Mouse (Mus musculus): ENCODE results near the gene Hmga1b. TPM values are rescaled to one million over a fixed set of nuclear protein-coding genes. Genes with fewer than 3 reads are reported as not detected.
"Not testable (repeated sequence)": the region's sequence is repeated elsewhere in the genome, so short reads cannot be mapped to it uniquely, and the experiment has no call there.

Gene Hmga1b
- polyA plus RNA-seq, 1 experiment, result 52.5 TPM

DNA sequence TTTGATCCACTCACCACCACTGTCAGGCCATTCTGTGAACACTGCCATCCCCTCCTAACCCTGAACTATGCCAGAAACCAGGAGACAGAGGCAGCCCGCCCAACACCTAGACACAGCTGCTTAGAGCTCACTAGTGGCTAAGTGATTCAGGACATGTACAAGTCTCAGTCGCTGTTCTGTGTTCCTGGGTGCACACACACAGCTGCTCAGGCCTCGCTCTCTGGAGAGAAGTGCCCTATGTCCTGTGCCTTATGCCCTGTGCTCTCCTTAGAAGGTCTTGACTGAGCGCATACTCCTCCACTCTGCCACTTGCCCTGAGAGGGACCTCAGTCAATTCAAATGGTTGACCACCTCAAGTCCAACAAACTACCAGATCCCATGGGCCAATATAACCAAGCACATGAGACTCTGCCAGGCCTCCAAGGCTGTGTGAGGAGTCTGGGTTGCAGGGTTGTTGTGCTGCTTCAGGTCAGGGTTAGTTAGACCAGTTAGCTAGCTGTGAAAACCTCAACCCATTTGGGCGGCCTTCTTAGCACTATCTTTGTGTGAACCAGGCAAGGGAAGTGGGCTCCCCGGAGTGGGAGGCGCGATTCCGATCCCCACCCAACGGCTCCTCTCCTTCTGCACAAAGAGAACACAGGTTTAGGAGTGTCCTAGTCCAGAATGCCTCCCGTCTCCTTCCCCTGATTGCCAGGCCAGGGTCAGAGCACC is 33.9 kb upstream of the Hmga1b start:
- peaks cover 1% of the 10 kb centered on the region for H3K4me1 ChIP-seq (ENCODE audit: control insufficient read depth, insufficient read depth, low read length)
- TF ChIP-seq POLR2A (IDR thresholded peaks at IDR 0.05; ENCODE audit: borderline replicate concordance, control insufficient read depth, low read depth, low read length) (no peak), CTCF (IDR thresholded peaks at IDR 0.05; ENCODE audit: control insufficient read depth, insufficient read depth, low read length) (no peak)
- no peak overlapping the region for H3K27ac ChIP-seq (ENCODE audit: control insufficient read depth, insufficient read depth, low read depth, low read length, poor library complexity)
- WGBS, result 87% methylated on average over 11 of the region's 11 CpGs
- H3K4me3 ChIP-seq (replicated peaks; ENCODE audit: control insufficient read depth, low read depth, low read length), result no peak overlapping the region

DNA sequence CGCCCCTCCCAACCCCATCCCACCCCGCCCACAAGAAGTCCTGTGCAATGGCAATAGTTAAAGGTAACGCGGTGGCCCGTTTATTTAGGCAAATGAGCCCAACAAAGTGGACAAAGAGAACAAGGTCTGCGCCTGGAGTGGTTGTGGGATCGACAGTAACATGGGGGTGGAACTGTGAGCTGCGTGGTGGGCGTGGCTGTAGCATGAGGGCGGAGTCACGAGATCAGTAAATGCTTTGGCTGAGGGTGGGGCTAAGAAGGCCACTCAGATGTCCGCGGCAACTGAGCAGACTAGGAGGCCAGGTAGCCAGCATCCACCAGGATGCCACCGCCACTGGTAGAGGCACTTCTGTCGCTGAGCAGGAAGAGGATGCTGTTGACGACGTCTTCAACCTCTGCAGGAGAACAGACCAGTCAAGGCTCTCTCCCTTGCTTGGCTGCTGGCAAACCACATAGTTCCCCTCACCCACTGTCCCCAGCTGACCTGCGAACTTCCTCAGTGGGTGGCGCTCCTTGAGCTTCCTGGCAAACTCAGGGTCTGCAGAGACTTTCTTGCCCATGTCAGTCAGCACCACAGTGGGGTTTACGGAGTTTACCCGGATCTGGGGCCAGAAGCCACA is 33.1 kb upstream of the Hmga1b start:
- 5% methylated on average over 18 of the region's 21 CpGs for WGBS
- peak overlapping the region; percentile 48 for H3K4me3 ChIP-seq (replicated peaks; ENCODE audit: control insufficient read depth, low read depth, low read length)
- H3K27ac ChIP-seq (ENCODE audit: control insufficient read depth, insufficient read depth, low read depth, low read length, poor library complexity), result peak overlapping the region; percentile 40; the same call in 1 of the 2 replicates
- H3K4me1 ChIP-seq (ENCODE audit: control insufficient read depth, insufficient read depth, low read length), result not testable (repeated sequence)

DNA sequence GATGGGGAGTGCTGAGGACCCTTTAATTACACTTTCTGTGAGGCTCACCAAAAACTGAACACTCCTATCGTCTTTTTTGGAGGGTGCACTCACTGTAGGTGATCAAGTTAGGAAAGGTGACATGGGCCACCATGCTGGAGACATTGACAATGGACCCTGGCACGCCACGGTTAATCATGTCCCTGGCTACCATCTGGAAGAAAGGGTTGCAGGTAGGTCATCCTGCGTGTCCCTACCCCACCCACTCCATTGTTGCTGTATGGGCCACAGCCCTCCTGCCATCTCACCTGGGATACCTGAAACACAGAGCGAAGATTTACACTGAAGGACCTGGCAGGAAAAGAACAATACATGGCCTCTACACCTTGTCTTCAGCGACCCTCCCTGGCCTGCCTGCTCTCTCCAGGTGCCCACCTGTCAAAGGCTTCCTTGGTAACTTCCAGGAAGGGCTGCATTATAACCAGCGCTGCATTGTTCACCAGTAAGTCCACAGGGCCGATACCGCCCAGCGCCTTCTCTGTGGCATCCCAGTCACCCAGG is 32.2 kb upstream of the Hmga1b start:
- peaks cover 1% of the 10 kb centered on the region for H3K4me1 ChIP-seq (ENCODE audit: control insufficient read depth, insufficient read depth, low read length)
- WGBS, result 84% methylated on average over 10 of the region's 10 CpGs
- no peak overlapping the region for H3K4me3 ChIP-seq (replicated peaks; ENCODE audit: control insufficient read depth, low read depth, low read length)
- TF ChIP-seq CTCF (IDR thresholded peaks at IDR 0.05; ENCODE audit: control insufficient read depth, insufficient read depth, low read length) (no peak), POLR2A (IDR thresholded peaks at IDR 0.05; ENCODE audit: borderline replicate concordance, control insufficient read depth, low read depth, low read length) (no peak)
- H3K27ac ChIP-seq (ENCODE audit: control insufficient read depth, insufficient read depth, low read depth, low read length, poor library complexity), result no peak overlapping the region

DNA sequence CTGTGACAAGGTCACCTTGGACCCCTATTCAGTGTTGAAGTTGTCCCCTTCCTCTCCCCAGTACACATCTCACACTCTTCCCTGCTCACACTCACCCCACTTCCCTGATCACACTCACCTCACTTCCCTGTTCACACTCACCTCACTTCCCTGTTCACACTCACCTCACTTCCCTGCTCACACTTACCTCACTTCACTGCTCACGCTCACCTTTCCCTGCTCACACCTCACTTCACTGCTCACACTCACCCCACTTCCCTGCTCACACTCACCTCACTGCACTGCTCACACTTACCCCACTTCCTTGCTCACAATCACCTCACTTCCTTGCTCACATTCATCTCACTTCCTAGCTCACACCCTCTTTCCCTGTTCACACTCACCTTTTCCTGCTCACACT is 31.2 kb upstream of the Hmga1b start:
- Histone ChIP-seq H3K27ac (ENCODE audit: control insufficient read depth, insufficient read depth, low read depth, low read length, poor library complexity) (no peak overlapping the region), H3K4me1 (ENCODE audit: control insufficient read depth, insufficient read depth, low read length) (peaks cover 1% of the 10 kb centered on the region), H3K4me3 (replicated peaks; ENCODE audit: control insufficient read depth, low read depth, low read length) (no peak overlapping the region)
- 88% methylated on average over 1 of the region's 1 CpGs for WGBS
- TF ChIP-seq POLR2A (IDR thresholded peaks at IDR 0.05; ENCODE audit: borderline replicate concordance, control insufficient read depth, low read depth, low read length) (no peak), CTCF (IDR thresholded peaks at IDR 0.05; ENCODE audit: control insufficient read depth, insufficient read depth, low read length) (no peak)

DNA sequence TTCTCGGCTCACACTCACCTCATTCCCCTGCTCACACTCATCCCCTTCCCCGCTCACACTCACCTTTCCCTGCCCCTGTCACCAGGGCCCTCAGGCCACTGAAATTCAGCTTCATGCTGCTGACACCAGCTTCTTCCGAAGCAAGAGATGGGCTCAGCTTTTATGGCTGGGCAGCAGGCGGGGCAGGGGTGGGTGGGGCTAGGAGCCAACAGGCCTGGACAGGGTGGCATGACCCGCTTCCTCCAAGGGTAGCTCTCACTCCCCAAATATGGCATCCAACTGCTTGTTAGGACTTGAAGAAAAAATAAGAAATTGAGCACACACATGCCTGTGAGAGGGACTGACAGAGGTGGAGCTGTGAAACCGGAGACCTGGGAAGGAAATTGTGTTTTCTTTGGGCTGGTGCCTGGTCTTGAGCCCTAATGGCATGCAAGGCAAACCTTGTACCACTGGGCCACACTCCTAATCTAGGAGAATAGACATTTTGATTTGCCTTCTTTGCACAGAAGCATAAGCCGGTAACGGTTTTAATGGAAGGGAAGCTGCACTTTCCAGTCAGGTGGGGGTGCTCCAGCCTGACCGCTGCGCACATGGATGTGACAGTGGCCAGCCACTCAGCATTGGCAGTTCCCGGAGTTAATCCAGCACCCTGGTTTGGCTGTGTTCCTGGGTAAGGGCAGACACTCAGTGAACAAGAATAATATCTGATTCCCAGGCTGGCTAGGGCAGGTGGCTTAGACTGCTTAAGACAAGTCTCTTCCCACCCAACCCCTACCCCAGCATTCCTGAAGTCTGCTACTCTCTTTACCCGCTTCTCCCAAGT is 30.5 kb upstream of the Hmga1b start, which contains the start of gene Cbr2:
Gene Cbr2, minus strand, starts transcription at position 257 of the 823 bp plus-strand sequence.
- TF ChIP-seq CTCF (IDR thresholded peaks at IDR 0.05; ENCODE audit: control insufficient read depth, insufficient read depth, low read length) (no peak), POLR2A (IDR thresholded peaks at IDR 0.05; ENCODE audit: borderline replicate concordance, control insufficient read depth, low read depth, low read length) (no peak)
- no peak within 1 kb of the TSS for H3K27ac ChIP-seq (ENCODE audit: control insufficient read depth, insufficient read depth, low read depth, low read length, poor library complexity)

DNA sequence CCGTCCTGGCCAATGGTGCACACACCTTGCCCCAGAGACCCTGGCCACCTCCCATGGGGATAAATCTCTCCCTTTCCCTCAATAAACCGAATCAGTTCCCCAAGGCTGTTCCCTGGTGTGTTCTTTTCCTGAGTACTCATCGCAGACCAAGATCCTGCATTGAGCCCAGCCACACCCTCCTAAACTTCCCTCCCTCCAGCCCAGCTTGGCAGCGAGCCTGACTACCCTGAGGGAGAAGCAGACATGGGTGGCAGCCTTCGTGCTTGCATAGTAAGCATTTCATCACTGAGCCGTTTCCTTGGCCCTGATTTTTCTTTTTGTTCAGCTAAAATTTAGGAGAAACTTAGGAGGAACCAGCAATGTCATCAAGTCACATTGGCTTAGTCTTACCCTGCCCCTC is 29.1 kb upstream of the Hmga1b start:
- no peak for TF ChIP-seq CTCF (IDR thresholded peaks at IDR 0.05; ENCODE audit: control insufficient read depth, insufficient read depth, low read length)
- no peak for TF ChIP-seq POLR2A (IDR thresholded peaks at IDR 0.05; ENCODE audit: borderline replicate concordance, control insufficient read depth, low read depth, low read length)
- Histone ChIP-seq H3K27ac (ENCODE audit: control insufficient read depth, insufficient read depth, low read depth, low read length, poor library complexity) (no peak overlapping the region), H3K4me1 (ENCODE audit: control insufficient read depth, insufficient read depth, low read length) (peaks cover 1% of the 10 kb centered on the region; the same call in 1 of the 2 replicates), H3K4me3 (replicated peaks; ENCODE audit: control insufficient read depth, low read depth, low read length) (no peak overlapping the region)
- WGBS, result 21% methylated on average over 6 of the region's 6 CpGs

More for the DNA sequence above, 30.5 kb upstream of the Hmga1b start, which contains the start of gene Cbr2:
- 80% methylated on average over 12 of the region's 12 CpGs for WGBS
- peaks cover 1% of the 10 kb centered on the region; the same call in 1 of the 2 replicates for H3K4me1 ChIP-seq (ENCODE audit: control insufficient read depth, insufficient read depth, low read length)
- H3K4me3 ChIP-seq (replicated peaks; ENCODE audit: control insufficient read depth, low read depth, low read length), result no peak within 1 kb of the TSS

DNA sequence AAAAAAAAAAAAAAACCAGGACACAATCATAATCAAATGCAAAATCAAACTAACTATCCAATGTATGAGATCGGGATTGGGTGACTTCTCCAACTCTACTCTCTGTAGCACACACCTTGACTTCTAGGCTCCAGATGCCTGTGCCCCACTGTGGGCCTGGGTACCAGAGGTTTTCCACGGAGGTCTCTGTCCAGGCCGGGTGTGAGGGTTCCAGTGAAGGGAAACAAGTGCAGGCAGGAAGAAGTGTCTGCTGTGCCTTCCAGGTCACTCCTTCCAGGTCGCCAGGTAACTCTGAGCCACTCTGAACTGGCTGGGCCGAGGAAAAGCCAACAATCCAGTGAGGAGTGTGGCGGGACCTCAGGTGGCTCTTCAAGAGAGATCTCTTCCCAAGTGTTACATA is 26.2 kb upstream of the Hmga1b start:
- Histone ChIP-seq H3K4me1 (ENCODE audit: control insufficient read depth, insufficient read depth, low read length) (peaks cover under 1% of the 10 kb centered on the region; the same call in 1 of the 2 replicates), H3K27ac (ENCODE audit: control insufficient read depth, insufficient read depth, low read depth, low read length, poor library complexity) (no peak overlapping the region), H3K4me3 (replicated peaks; ENCODE audit: control insufficient read depth, low read depth, low read length) (no peak overlapping the region)
- 80% methylated on average over 6 of the region's 6 CpGs for WGBS
- TF ChIP-seq POLR2A (IDR thresholded peaks at IDR 0.05; ENCODE audit: borderline replicate concordance, control insufficient read depth, low read depth, low read length) (no peak), CTCF (IDR thresholded peaks at IDR 0.05; ENCODE audit: control insufficient read depth, insufficient read depth, low read length) (no peak)

DNA sequence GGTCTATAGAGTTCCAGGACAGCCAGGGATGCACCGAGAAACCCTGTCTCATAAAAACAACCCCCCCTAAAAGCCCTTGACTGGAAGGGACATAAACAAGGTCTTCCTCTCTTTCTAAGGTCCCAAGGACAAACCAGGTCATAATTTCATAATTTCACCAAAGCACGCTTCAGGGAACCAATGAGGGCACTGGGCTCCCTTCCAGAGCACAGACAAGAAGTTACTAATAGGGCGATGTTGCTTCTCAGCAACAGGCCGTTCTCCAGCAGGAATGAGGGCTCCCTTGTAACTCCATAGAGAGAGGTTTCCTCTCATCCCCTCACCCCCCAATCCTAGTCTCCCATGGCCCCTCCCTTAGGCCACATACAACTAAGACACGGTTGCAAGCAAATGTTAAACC is 21.6 kb upstream of the Hmga1b start:
- Histone ChIP-seq H3K4me3 (replicated peaks; ENCODE audit: control insufficient read depth, low read depth, low read length) (no peak overlapping the region), H3K4me1 (ENCODE audit: control insufficient read depth, insufficient read depth, low read length) (no peaks in the 10 kb centered on the region), H3K27ac (ENCODE audit: control insufficient read depth, insufficient read depth, low read depth, low read length, poor library complexity) (no peak overlapping the region)
- no peak for TF ChIP-seq CTCF (IDR thresholded peaks at IDR 0.05; ENCODE audit: control insufficient read depth, insufficient read depth, low read length)
- no peak for TF ChIP-seq POLR2A (IDR thresholded peaks at IDR 0.05; ENCODE audit: borderline replicate concordance, control insufficient read depth, low read depth, low read length)
- WGBS, result 78% methylated on average over 5 of the region's 5 CpGs
